Mouse (Mus musculus) forebrain, embryonic 10.5 days (tissue): ENCODE measurements at regions not wholly inside any gene's neighbourhood (a gene's known extent, or its start where the extent isn't known, plus 50 kb on each side); places are given as distances from the start of the nearest gene placed in this dataset.

Experiments used
- DNase-seq: peaks from one replicate; pipeline ENCODE4 v3.0.0-alpha.2; 2017; ENCODE audit warnings: low spot score; ENCODE audit errors: extremely low spot score
- H3K27ac ChIP-seq: fragments of 300-500 bp; sonication (generic); 2 replicates; pipeline ENCODE4 v1.5.1; 2016; ENCODE audit warnings: mild to moderate bottlenecking
- H3K27me3 ChIP-seq: fragments of 300-500 bp; sonication (generic); 2 replicates; pipeline ENCODE4 v1.6.1; 2016; ENCODE audit warnings: mild to moderate bottlenecking; ENCODE audit not compliant: poor library complexity, severe bottlenecking
- H3K36me3 ChIP-seq: fragments of 300-500 bp; sonication (generic); replicated peaks from 2 replicates; pipeline ENCODE4 v1.6.1; 2016; ENCODE audit warnings: mild to moderate bottlenecking, moderate library complexity
- H3K4me1 ChIP-seq: fragments of 300-500 bp; sonication (generic); 2 replicates; pipeline ENCODE4 v1.6.1; 2016
- H3K4me3 ChIP-seq: fragments of 300-500 bp; sonication (generic); 2 replicates; pipeline ENCODE4 v1.5.1; 2016; ENCODE audit warnings: mild to moderate bottlenecking, moderate library complexity
- H3K9me3 ChIP-seq: fragments of 300-500 bp; sonication (generic); 2 replicates; pipeline ENCODE4 v1.6.1; 2016; ENCODE audit warnings: mild to moderate bottlenecking, moderate library complexity
- WGBS: fragments of 180-500 bp; shearing (Covaris S2); methylation state at CpG from one replicate; pipeline ENCODE4 v1.1.7; 2016; 5-methylcytosine and 5-hydroxymethylcytosine counted together

GRCm38 (mm10) chr8:78944367-78944766, 83.9 kb upstream of the Zfp827 start:
- no peak overlapping the region for H3K27ac ChIP-seq
- DNase-seq = no peak
- H3K9me3 ChIP-seq = no peaks in the 10 kb centered on the region
- H3K4me1 ChIP-seq = no peaks in the 10 kb centered on the region
- H3K27me3 ChIP-seq = no peaks in the 10 kb centered on the region
- WGBS = 84% methylated on average over 1 of the region's 1 CpGs
- H3K4me3 ChIP-seq = no peak overlapping the region
- no peaks in the 10 kb centered on the region for H3K36me3 ChIP-seq

- WGBS = 70% methylated on average over 1 of the region's 1 CpGs
- DNase-seq = no peak
- Histone ChIP-seq H3K27ac (no peak overlapping the region), H3K4me3 (no peak overlapping the region), H3K36me3 (no peaks in the 10 kb centered on the region), H3K4me1 (no peaks in the 10 kb centered on the region), H3K9me3 (no peaks in the 10 kb centered on the region), H3K27me3 (no peaks in the 10 kb centered on the region)
Observed at GRCm38 (mm10) chr8:78945607-78946006, 82.6 kb upstream of the Zfp827 start.

GRCm38 (mm10) chr8:78946085-78946484, 82.2 kb upstream of the Zfp827 start:
- WGBS = 93% methylated on average over 2 of the region's 2 CpGs
- DNase-seq = no peak

GRCm38 (mm10) chr8:78975034-78975433, 53.2 kb upstream of the Zfp827 start:
- no peak overlapping the region for H3K4me3 ChIP-seq
- H3K27me3 ChIP-seq = no peaks in the 10 kb centered on the region
- peaks cover 4% of the 10 kb centered on the region for H3K4me1 ChIP-seq
- no peak for DNase-seq
- no peaks in the 10 kb centered on the region for H3K36me3 ChIP-seq
- no peaks in the 10 kb centered on the region for H3K9me3 ChIP-seq
- no peak overlapping the region for H3K27ac ChIP-seq
- WGBS = 87% methylated on average over 3 of the region's 3 CpGs

More at GRCm38 (mm10) chr8:78946085-78946484, 82.2 kb upstream of the Zfp827 start:
- H3K27me3 ChIP-seq = no peaks in the 10 kb centered on the region
- no peaks in the 10 kb centered on the region for H3K4me1 ChIP-seq
- H3K9me3 ChIP-seq = no peaks in the 10 kb centered on the region
- no peak overlapping the region for H3K27ac ChIP-seq
- no peak overlapping the region for H3K4me3 ChIP-seq
- no peaks in the 10 kb centered on the region for H3K36me3 ChIP-seq
